Comparison of ENCODE assay signal across 8 mouse cellular contexts in the genomic region with DNA sequence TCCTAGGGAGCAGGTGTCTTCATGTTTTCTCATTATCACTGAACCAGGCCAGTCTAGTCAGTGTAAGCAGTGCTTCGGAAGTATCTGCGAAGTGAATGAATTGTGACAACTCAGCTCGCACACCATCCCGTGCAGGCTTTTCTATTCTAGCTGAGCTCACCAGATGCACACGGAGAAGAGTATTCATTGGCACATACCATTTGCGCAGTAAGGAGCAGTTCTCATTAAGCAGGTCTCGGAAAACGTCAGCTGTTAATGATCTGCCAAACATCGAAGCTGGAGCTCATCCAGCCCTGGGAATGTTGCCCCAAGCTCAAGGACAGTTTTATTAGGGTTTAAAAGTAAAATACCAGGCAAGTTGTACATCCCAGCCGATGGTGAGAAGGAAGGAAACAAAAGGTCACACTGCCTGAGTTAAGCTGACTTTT. TPM values are rescaled to one million over a fixed set of nuclear protein-coding genes. Genes with fewer than 3 reads are reported as not detected.
DNase-seq lines count a peak whose midpoint lies in the region; ATAC-seq and TF ChIP-seq lines count a peak whose summit lies in the region.

No protein-coding gene starts in this region.

- no peak overlapping the region for H3K4me2 ChIP-seq in heart, embryonic 12.5 days
- no peak overlapping the region for H3K4me2 ChIP-seq in forebrain, embryonic 14.5 days (ENCODE audit: low read length)
- H3K4me2 ChIP-seq in midbrain, postnatal 0 days (ENCODE audit: low read depth, low read length, poor library complexity, severe bottlenecking), result no peak overlapping the region

- TF ChIP-seq CTCF in midbrain, postnatal 0 days (IDR thresholded peaks at IDR 0.05), result no peak

- H3K9ac ChIP-seq in heart, embryonic 12.5 days, result no peak overlapping the region
- H3K9ac ChIP-seq in forebrain, embryonic 14.5 days (ENCODE audit: low read length), result no peak overlapping the region
- H3K9ac ChIP-seq in midbrain, postnatal 0 days (replicated peaks; ENCODE audit: low read length, poor library complexity, severe bottlenecking), result no peak overlapping the region

- H3K27ac ChIP-seq in heart, embryonic 12.5 days (ENCODE audit: poor library complexity, severe bottlenecking), result peak overlapping the region; percentile 53
- peak overlapping the region; percentile 55 for H3K27ac ChIP-seq in forebrain, embryonic 14.5 days (ENCODE audit: low read depth, low read length)
- H3K27ac ChIP-seq in midbrain, postnatal 0 days (ENCODE audit: low read depth, low read length), result peak overlapping the region; percentile 8; the same call in 1 of the 2 replicates

- no peak overlapping the region for H3K4me3 ChIP-seq in heart, embryonic 12.5 days
- no peak overlapping the region for H3K4me3 ChIP-seq in forebrain, embryonic 14.5 days (ENCODE audit: low read depth, low read length)
- no peak overlapping the region for H3K4me3 ChIP-seq in midbrain, postnatal 0 days (ENCODE audit: low read depth, low read length)

- intact Hi-C loops in heart, postnatal 14 days (cut with DNase I), result no loop called here
- intact Hi-C loops in gastrocnemius, postnatal 36 days (cut with DNase I), result no loop called here

- H3K9me3 ChIP-seq in heart, embryonic 12.5 days (replicated peaks), result no peaks in the 10 kb centered on the region
- H3K9me3 ChIP-seq in forebrain, embryonic 14.5 days (replicated peaks; ENCODE audit: control insufficient read depth, low read length), result no peaks in the 10 kb centered on the region
- no peaks in the 10 kb centered on the region for H3K9me3 ChIP-seq in midbrain, postnatal 0 days (ENCODE audit: low read length)

- no peaks in the 10 kb centered on the region for H3K27me3 ChIP-seq in heart, embryonic 12.5 days (replicated peaks)
- no peaks in the 10 kb centered on the region for H3K27me3 ChIP-seq in forebrain, embryonic 14.5 days (replicated peaks; ENCODE audit: control insufficient read depth, insufficient read depth, low read length)
- no peaks in the 10 kb centered on the region for H3K27me3 ChIP-seq in midbrain, postnatal 0 days (ENCODE audit: insufficient read depth, low read length)

- WGBS in heart, embryonic 12.5 days, result 74% methylated on average over 10 of the region's 10 CpGs
- WGBS in forebrain, embryonic 14.5 days, result 47% methylated on average over 10 of the region's 10 CpGs
- WGBS in midbrain, postnatal 0 days, result 70% methylated on average over 10 of the region's 10 CpGs

- H3K36me3 ChIP-seq in heart, embryonic 12.5 days, result peaks cover 41% of the 10 kb centered on the region
- H3K36me3 ChIP-seq in forebrain, embryonic 14.5 days (ENCODE audit: control insufficient read depth, insufficient read depth, low read length), result peaks cover 37% of the 10 kb centered on the region
- peaks cover 11% of the 10 kb centered on the region for H3K36me3 ChIP-seq in midbrain, postnatal 0 days (ENCODE audit: insufficient read depth, low read length)

- H3K4me1 ChIP-seq in heart, embryonic 12.5 days (replicated peaks), result peaks cover 39% of the 10 kb centered on the region
- H3K4me1 ChIP-seq in forebrain, embryonic 14.5 days (ENCODE audit: control insufficient read depth, insufficient read depth, low read length), result peaks cover 7% of the 10 kb centered on the region
- no peaks in the 10 kb centered on the region for H3K4me1 ChIP-seq in midbrain, postnatal 0 days (ENCODE audit: insufficient read depth, low read length)

- no peak for ATAC-seq in heart, embryonic 12.5 days (ENCODE audit: insufficient number of reproducible peaks, low FRiP score)
- peak; percentile 80 for ATAC-seq in forebrain, embryonic 14.5 days
- no peak for ATAC-seq in midbrain, postnatal 0 days (ENCODE audit: low FRiP score)

- DNase-seq in heart, postnatal 14 days, result no peak
- DNase-seq in adipocyte (ENCODE audit: low spot score), result peak; percentile 43
- DNase-seq in forebrain, embryonic 14.5 days (ENCODE audit: low spot score), result peak; percentile 86
- DNase-seq in layer of hippocampus, adult 8-10 months (ENCODE audit: low spot score in 2 of 2), result peak; percentile 41 to 67
- DNase-seq in midbrain, postnatal 0 days (ENCODE audit: low spot score), result peak; percentile 50
- no peak for DNase-seq in gastrocnemius, postnatal 36 days
- no peak for DNase-seq in gastrocnemius, adult 18-20 months (ENCODE audit: low spot score)

RNA-seq across cellular contexts. Expression of gene Itgae, which starts 5.6 kb away (rescaled TPM):
- 0.17 and 0.19 TPM in 2 replicates for polyA plus RNA-seq in heart, embryonic 12.5 days (2016; fragmentation: Nextera tagmentation; extraction: Ambion mirVana)
- under 1 TPM in 1 of 2 experiments, not detected in 1; 0.20 TPM for total RNA-seq in heart, postnatal 14 days (2021)
- 0.11 and 0.25 TPM in 2 replicates for polyA plus RNA-seq in forebrain, embryonic 14.5 days (2014; fragmentation: Nextera tagmentation; extraction: Ambion mirVana)
- total RNA-seq in layer of hippocampus, adult 8-10 months (2022), result under 1 TPM; 0.16 to 0.21 (median 0.18) TPM
- 0.05 TPM in 1 of 2 replicates, not detected in the other for total RNA-seq in midbrain, postnatal 0 days (2014; rRNA removed)
- 0.09 and 0.10 TPM in 2 replicates for polyA plus RNA-seq in midbrain, postnatal 0 days (2015; fragmentation: Nextera tagmentation; extraction: Ambion mirVana)
- total RNA-seq in gastrocnemius, postnatal 36 days (2021), result under 1 TPM; 0.07 to 0.13 TPM
- under 1 TPM in 1 of 2 experiments, not detected in 1; 0.12 TPM for total RNA-seq in gastrocnemius, adult 18-20 months (2021)

RNA-seq across cellular contexts. Expression of gene Ncbp3, which starts 37.2 kb away (rescaled TPM):
- 10.9 and 11.0 TPM in 2 replicates for polyA plus RNA-seq in heart, embryonic 12.5 days (2016; fragmentation: Nextera tagmentation; extraction: Ambion mirVana)
- total RNA-seq in heart, postnatal 14 days (2021), result 1 to 10 TPM; 7.6 to 7.8 TPM
- polyA plus RNA-seq in forebrain, embryonic 14.5 days (2014; fragmentation: Nextera tagmentation; extraction: Ambion mirVana), result 5.7 and 6.5 TPM in 2 replicates
- 10 to 100 TPM in 3 of 4 experiments, 1 to 10 TPM in 1; 9.3 to 12.1 (median 11.3) TPM for total RNA-seq in layer of hippocampus, adult 8-10 months (2022)
- 7.2 and 11.7 TPM in 2 replicates for total RNA-seq in midbrain, postnatal 0 days (2014; rRNA removed)
- polyA plus RNA-seq in midbrain, postnatal 0 days (2015; fragmentation: Nextera tagmentation; extraction: Ambion mirVana), result 6.1 and 7.9 TPM in 2 replicates
- total RNA-seq in gastrocnemius, postnatal 36 days (2021), result 1 to 10 TPM; 2.6 to 2.9 TPM
- 1 to 10 TPM; 2.3 to 2.4 TPM for total RNA-seq in gastrocnemius, adult 18-20 months (2021)

RNA-seq across cellular contexts. Expression of gene Haspin, which starts 53.3 kb away (rescaled TPM):
- 13.9 and 14.4 TPM in 2 replicates for polyA plus RNA-seq in heart, embryonic 12.5 days (2016; fragmentation: Nextera tagmentation; extraction: Ambion mirVana)
- total RNA-seq in heart, postnatal 14 days (2021), result 1 to 10 TPM in 1 of 2 experiments, under 1 TPM in 1; 0.81 to 1.3 TPM
- polyA plus RNA-seq in forebrain, embryonic 14.5 days (2014; fragmentation: Nextera tagmentation; extraction: Ambion mirVana), result 6.5 and 6.6 TPM in 2 replicates
- under 1 TPM in 3 of 4 experiments, not detected in 1; 0.19 to 0.48 (median 0.25) TPM for total RNA-seq in layer of hippocampus, adult 8-10 months (2022)
- total RNA-seq in midbrain, postnatal 0 days (2014; rRNA removed), result 0.60 and 1.4 TPM in 2 replicates
- 0.97 and 1.3 TPM in 2 replicates for polyA plus RNA-seq in midbrain, postnatal 0 days (2015; fragmentation: Nextera tagmentation; extraction: Ambion mirVana)
- under 1 TPM; 0.15 to 0.18 TPM for total RNA-seq in gastrocnemius, postnatal 36 days (2021)
- under 1 TPM in 1 of 2 experiments, not detected in 1; 0.12 TPM for total RNA-seq in gastrocnemius, adult 18-20 months (2021)

Comparison
In these comparisons a context has a peak if more than half of its experiments do, and no peak if none do; other contexts are left out.
1. DNase-seq: peak in adipocyte (single experiment), forebrain, embryonic 14.5 days (single experiment), layer of hippocampus, adult 8-10 months (2 of 2) and midbrain, postnatal 0 days (single experiment); none in heart, postnatal 14 days (0 of 2), gastrocnemius, postnatal 36 days (0 of 2) and gastrocnemius, adult 18-20 months (single experiment).
2. Peak in every context shown above with its lines, with median percentiles within 50 percentile points of each other: H3K27ac ChIP-seq.